Mouse (Mus musculus): ENCODE measurements around the gene Nfix.

GRCm38 (mm10) chr8:84823653-84824052 is 23.5 kb upstream of the Nfix start:
- TF ChIP-seq CTCF (IDR thresholded peaks at IDR 0.05; ENCODE audit: low read depth) (peak; percentile 97), EP300 (IDR thresholded peaks at IDR 0.05; ENCODE audit: low read depth) (no peak)

Data from liver, embryonic 14.5 days (tissue).